Mouse (Mus musculus) limb, embryonic 15.5 days (tissue): ENCODE measurements around the gene Bcor. TPM values are rescaled to one million over a fixed set of nuclear protein-coding genes. Genes with fewer than 3 reads are reported as not detected.

Source experiments
- ATAC-seq: fragments of 200-750 bp; cut with Nextera tagmentation; 2 replicates; pipeline ENCODE4 v1.8.0; 2017; ENCODE audit warnings: low read depth, moderate TSS enrichment; ENCODE audit not compliant: insufficient number of reproducible peaks, low FRiP score, low TSS enrichment
- H3K27ac ChIP-seq: fragments of 300-500 bp; sonication (generic); 2 replicates; pipeline ENCODE4 v1.5.1; 2015; ENCODE audit warnings: moderate library complexity, mild to moderate bottlenecking, inconsistent platforms
- H3K27me3 ChIP-seq: fragments of 300-500 bp; sonication (generic); 2 replicates; pipeline ENCODE4 v1.6.1; 2015; ENCODE audit warnings: inconsistent platforms
- H3K36me3 ChIP-seq: fragments of 300-500 bp; sonication (generic); 2 replicates; pipeline ENCODE4 v1.6.1; 2015; ENCODE audit warnings: inconsistent platforms
- H3K4me1 ChIP-seq: fragments of 300-500 bp; sonication (generic); 2 replicates; pipeline ENCODE4 v1.6.1; 2015; ENCODE audit warnings: inconsistent platforms
- H3K4me2 ChIP-seq: fragments of 300-500 bp; sonication (generic); 2 replicates; pipeline ENCODE4 v1.6.1; 2015; ENCODE audit warnings: mild to moderate bottlenecking, inconsistent platforms
- H3K4me3 ChIP-seq: fragments of 300-500 bp; sonication (generic); 2 replicates; pipeline ENCODE4 v1.5.1; 2015; ENCODE audit warnings: mild to moderate bottlenecking, inconsistent platforms
- H3K9ac ChIP-seq: fragments of 300-500 bp; sonication (generic); 2 replicates; pipeline ENCODE4 v1.6.1; 2015; ENCODE audit warnings: inconsistent platforms
- H3K9me3 ChIP-seq: fragments of 300-500 bp; sonication (generic); 2 replicates; pipeline ENCODE4 v1.6.1; 2016; ENCODE audit warnings: inconsistent platforms
- WGBS: fragments of 180-500 bp; shearing (Covaris S2); methylation state at CpG from one replicate; pipeline ENCODE4 v1.1.7; 2015; 5-methylcytosine and 5-hydroxymethylcytosine counted together
- polyA plus RNA-seq: library from polyadenylated mRNA; unstranded; fragments of >200 nt; fragmentation: Nextera tagmentation; extraction: Ambion mirVana; gene quantifications from 2 replicates; pipeline ENCODE4 v1.2.1, GENCODE M21; 2015

Gene Bcor
- polyA plus RNA-seq, 1 experiment from 2014 or later = 12.8 TPM

DNA sequence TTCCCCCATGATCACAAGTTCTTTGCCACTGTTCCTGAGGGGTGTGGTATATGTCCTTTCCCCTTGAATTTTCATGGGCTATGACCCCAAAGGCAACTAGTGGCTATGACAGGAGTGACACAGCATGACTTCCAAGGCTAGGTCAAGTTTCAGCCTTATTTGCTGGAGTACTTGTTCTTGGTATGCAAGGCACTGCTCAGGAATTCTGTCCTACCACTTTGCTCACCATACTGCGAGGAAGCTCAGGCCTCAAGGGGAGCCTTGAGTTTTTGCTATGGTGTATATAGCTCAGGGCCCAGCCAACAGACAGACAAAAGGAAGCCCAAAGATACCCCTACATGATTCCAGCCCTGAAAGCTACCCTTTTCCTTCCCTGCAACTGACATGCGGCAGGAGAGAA, 13.9 kb downstream of the Bcor start:
- no peak for ATAC-seq
- no peaks in the 10 kb centered on the region for H3K9me3 ChIP-seq
- H3K27me3 ChIP-seq = peaks cover 20% of the 10 kb centered on the region
- H3K36me3 ChIP-seq = no peaks in the 10 kb centered on the region
- peaks cover 11% of the 10 kb centered on the region; the same call in 1 of the 2 replicates for H3K4me1 ChIP-seq
- no peak overlapping the region for H3K9ac ChIP-seq
- H3K4me3 ChIP-seq = no peak overlapping the region
- H3K27ac ChIP-seq = no peak overlapping the region
- WGBS = 65% methylated on average over 2 of the region's 2 CpGs
- no peak overlapping the region for H3K4me2 ChIP-seq

DNA sequence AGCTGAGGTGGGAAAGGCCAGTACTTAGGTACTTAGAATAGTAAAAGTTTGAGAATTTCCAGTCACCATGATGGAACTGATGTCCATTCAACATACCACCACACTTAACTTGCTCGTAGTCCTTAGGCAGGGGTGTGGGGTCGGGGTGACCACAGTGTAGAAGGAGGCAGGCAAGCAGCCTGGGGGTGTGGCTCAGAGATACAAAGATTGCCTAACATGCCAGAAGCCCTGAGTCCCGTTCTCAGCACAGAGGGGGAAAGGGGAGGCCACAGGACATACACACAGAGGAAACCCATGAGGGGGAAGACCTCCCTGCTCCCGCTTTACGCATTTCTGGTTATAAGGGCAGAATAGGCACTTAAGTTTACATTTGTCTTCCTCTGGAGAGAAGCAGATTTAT, 17.3 kb downstream of the Bcor start:
- ATAC-seq = no peak
- H3K36me3 ChIP-seq = no peaks in the 10 kb centered on the region
- peaks cover 13% of the 10 kb centered on the region for H3K4me1 ChIP-seq
- WGBS = 61% methylated on average over 5 of the region's 5 CpGs
- H3K4me3 ChIP-seq = no peak overlapping the region
- no peak overlapping the region for H3K4me2 ChIP-seq
- no peaks in the 10 kb centered on the region for H3K9me3 ChIP-seq
- peaks cover 30% of the 10 kb centered on the region for H3K27me3 ChIP-seq
- no peak overlapping the region for H3K9ac ChIP-seq
- H3K27ac ChIP-seq = no peak overlapping the region

DNA sequence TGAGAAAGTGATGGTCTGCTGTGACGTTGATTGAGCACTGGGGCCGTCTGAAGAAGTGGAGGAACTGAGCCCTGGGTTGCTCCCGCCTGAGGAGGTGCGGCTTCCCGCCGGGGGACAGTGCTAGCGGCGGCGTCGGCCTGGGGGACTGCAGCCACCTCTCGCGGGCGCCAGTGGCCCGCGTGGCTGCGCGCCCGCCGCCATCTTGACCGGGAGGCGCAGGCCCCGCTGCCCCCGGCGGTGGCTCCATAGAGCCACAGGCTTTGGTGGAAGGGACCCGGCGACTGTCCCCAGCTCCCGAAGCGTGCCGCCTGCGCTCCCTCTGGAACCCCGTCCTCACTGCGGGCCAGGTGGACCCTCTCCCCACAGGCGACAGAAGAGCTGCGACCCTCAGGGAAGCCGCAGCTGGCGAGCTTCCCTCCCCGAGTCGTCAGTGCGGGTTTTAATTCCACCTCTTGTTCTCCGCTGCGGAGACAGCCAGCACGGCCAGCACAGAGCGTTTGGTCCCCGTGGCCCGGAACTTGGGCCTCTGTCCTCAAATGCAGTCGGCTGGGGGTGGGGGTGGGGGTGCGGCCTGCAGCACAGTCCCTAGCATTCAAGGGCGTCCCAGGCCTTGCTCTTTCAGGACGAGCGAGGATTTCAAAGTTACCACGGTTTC, 19.9 kb downstream of the Bcor start:
- 7% methylated on average over 51 of the region's 51 CpGs for WGBS
- peaks cover 42% of the 10 kb centered on the region for H3K27me3 ChIP-seq

DNA sequence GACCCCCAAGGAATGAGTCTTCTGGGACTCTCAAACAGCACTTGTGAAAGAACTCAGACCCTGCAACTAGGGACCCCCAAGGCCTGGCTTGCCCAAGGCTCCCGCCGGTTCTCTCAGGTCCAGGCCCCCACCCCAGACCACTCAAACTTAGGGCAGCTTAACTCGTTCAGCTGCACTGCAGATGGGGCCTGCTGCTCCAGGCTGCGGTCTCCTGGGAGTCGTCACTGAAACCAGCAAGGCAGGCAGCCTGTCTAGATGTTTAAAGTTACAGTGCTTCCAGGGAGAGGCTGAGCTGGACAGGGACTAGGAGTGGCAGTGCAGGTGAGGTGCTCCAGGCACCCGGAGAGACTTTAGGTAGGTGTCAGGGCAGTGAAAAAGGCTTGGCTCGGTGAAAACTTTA, 21.9 kb downstream of the Bcor start:
- Histone ChIP-seq H3K4me1 (peaks cover 50% of the 10 kb centered on the region), H3K4me2 (no peak overlapping the region), H3K9ac (no peak overlapping the region), H3K4me3 (no peak overlapping the region), H3K27ac (no peak overlapping the region), H3K9me3 (no peaks in the 10 kb centered on the region), H3K27me3 (peaks cover 59% of the 10 kb centered on the region), H3K36me3 (no peaks in the 10 kb centered on the region)
- ATAC-seq = no peak
- 21% methylated on average over 7 of the region's 7 CpGs for WGBS

More for the DNA sequence above, 19.9 kb downstream of the Bcor start:
- H3K4me2 ChIP-seq = peak overlapping the region; percentile 52
- H3K9me3 ChIP-seq = no peaks in the 10 kb centered on the region
- 0 out of 2 replicates have a peak overlapping the region, but pooled peaks have one; percentile 17 for H3K9ac ChIP-seq
- H3K4me1 ChIP-seq = peaks cover 30% of the 10 kb centered on the region
- H3K27ac ChIP-seq = no peak overlapping the region
- ATAC-seq = no peak
- peak overlapping the region; percentile 28 for H3K4me3 ChIP-seq
- H3K36me3 ChIP-seq = no peaks in the 10 kb centered on the region

DNA sequence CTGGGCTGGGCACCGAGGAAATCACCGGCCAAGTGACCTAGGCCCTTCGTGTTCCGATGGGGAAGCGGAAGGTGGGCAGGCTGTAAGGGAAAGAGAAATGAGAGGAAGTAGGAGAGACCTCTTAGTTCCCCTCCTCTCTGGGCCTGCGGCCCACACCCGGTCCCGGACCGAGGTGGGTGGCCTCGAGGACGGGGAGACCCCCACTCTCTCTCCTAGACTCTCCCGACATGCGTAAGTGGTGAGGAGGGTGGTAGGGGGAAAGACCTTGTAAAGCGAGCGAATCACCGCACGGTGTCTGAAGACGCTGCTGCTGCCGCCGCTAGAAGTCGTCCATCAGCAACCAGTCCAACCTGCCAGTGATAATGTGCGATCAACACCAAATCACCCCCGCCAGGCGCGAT, 23.0 kb downstream of the Bcor start:
- Histone ChIP-seq H3K27ac (0 out of 2 replicates have a peak overlapping the region, but pooled peaks have one; percentile 29), H3K9ac (no peak overlapping the region), H3K27me3 (peaks cover 66% of the 10 kb centered on the region), H3K36me3 (no peaks in the 10 kb centered on the region), H3K4me3 (peak overlapping the region; percentile 41), H3K4me1 (peaks cover 53% of the 10 kb centered on the region), H3K4me2 (peak overlapping the region; percentile 76), H3K9me3 (no peaks in the 10 kb centered on the region)
- no peak for ATAC-seq
- 8% methylated on average over 24 of the region's 25 CpGs for WGBS

DNA sequence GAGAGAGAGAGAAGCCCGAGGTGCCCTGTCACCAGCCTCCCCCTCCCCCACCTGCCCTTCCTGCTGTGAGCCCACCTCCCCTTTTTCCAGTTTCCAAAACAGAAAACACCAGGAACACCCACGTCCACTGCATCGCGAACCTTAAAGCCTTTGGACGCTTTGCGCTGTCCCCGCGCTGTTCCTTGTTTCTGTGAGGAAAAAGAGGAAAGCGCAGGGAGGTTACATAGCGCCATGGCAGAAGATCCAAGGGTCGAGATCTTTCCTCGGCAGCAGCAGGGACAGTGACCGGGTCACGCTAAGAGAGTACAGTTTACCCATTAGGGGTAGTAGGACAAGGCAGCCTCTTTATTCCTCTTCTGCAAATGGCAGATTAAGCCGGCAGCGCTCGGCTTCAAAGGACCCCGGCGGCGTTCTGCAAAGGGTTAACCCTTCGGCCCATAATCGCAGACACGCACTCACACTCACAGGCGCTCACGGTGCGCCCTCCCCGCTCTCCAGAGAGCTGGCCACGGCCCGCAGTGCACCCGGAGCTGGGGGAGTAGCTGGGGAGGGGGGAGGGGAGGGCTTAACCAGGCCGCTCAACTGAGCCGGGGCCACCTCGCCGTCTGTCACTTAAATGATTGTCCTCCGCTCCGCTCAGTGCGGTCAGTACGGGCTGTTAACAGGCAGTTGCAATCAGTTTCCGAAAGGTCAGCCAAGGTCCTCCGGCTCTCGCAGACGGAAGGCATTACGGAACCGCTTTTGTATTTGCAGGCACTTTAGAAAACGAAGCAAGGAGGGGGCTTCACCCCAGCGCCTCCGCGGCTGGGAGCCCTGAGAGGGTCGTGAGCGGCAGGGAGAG, 23.7 kb downstream of the Bcor start:
- Histone ChIP-seq H3K36me3 (no peaks in the 10 kb centered on the region), H3K4me3 (peak overlapping the region; percentile 41), H3K9ac (0 out of 2 replicates have a peak overlapping the region, but pooled peaks have one; percentile 7), H3K27me3 (peaks cover 69% of the 10 kb centered on the region), H3K4me1 (peaks cover 53% of the 10 kb centered on the region), H3K9me3 (no peaks in the 10 kb centered on the region), H3K4me2 (peak overlapping the region; percentile 76), H3K27ac (peak overlapping the region; percentile 29; the same call in 1 of the 2 replicates)
- 2% methylated on average over 50 of the region's 50 CpGs for WGBS
- ATAC-seq = no peak

DNA sequence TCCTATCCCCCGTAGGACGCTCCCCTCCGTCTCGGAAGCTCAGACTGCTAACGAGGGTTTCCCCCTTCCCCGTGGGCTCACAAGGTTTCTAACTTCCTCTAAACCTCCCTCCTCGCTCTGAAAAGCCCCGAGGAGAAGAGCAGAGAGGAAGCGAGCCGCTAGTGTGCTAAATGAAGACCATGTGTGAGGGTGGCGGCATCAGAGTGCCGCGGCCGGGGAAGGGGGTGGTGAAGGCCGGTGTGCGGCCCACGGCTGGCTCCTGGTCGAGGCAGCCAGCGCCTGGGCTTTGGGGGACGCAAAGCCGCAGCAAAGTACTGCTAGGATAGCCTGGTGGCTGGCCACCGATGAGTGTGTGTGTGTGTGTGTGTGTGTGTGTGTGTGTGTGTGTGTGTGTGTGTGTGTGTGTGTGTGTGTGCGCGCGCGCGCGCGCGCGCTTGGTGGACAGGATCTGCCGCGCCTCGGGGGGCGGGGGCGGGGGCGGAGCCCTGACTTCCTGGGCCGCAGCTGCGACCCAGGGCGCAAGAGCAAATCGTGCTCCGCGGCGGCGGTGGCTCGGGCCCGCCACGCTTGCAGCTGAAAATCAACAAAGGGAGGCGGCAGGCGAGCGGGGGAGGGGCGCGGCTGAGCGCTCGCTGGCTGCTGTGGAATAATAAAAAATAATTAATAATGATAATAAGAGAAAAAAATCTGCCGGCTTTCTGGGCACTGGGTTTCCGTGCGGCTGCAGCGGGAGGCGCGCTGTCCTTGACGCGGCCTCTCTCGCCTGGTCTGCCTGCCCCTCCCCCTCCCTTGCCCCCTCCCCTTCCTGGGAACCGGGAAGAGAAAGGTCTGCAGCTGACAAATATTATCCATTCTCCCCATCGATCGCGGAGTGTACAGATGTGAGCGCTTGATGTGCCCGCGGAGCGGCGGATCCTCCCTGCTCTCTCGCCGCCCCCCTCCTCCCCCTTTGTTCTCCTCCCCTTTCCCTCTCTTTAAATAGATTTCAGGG, 24.7 kb downstream of the Bcor start:
- ATAC-seq = peak; percentile 30; the same call in 1 of the 2 replicates
- Histone ChIP-seq H3K4me3 (peak overlapping the region; percentile 41), H3K4me2 (peak overlapping the region; percentile 76), H3K9ac (peak overlapping the region; percentile 33; the same call in 1 of the 2 replicates), H3K27ac (peak overlapping the region; percentile 83), H3K9me3 (no peaks in the 10 kb centered on the region), H3K36me3 (no peaks in the 10 kb centered on the region), H3K27me3 (peaks cover 78% of the 10 kb centered on the region), H3K4me1 (peaks cover 51% of the 10 kb centered on the region)
- WGBS = 2% methylated on average over 58 of the region's 75 CpGs

DNA sequence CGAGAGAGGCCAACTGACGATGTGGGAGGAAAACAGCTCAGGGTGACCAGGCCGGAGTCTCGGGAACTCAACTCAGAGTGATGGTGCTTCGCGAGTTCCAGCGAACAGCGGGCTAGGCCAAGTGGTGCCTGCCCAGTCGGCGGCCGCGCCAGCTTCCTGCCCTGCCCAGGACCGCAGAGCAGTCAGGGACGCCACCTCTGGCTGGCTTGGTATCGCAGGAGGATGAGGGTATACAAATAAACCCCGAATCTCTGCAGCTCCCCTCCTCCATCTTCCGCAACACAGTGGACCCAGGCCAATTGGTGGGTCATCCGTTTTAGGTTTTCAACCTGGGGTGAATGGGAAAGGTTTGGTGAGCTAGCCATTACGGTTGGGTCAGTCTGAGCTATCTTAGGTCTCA, 25.6 kb downstream of the Bcor start:
- Histone ChIP-seq H3K9ac (no peak overlapping the region), H3K27ac (0 out of 2 replicates have a peak overlapping the region, but pooled peaks have one; percentile 83), H3K4me3 (peak overlapping the region; percentile 41; the same call in 1 of the 2 replicates), H3K4me2 (peak overlapping the region; percentile 76), H3K27me3 (peaks cover 78% of the 10 kb centered on the region), H3K4me1 (peaks cover 52% of the 10 kb centered on the region), H3K36me3 (no peaks in the 10 kb centered on the region), H3K9me3 (no peaks in the 10 kb centered on the region)
- WGBS = 7% methylated on average over 19 of the region's 19 CpGs
- no peak for ATAC-seq

DNA sequence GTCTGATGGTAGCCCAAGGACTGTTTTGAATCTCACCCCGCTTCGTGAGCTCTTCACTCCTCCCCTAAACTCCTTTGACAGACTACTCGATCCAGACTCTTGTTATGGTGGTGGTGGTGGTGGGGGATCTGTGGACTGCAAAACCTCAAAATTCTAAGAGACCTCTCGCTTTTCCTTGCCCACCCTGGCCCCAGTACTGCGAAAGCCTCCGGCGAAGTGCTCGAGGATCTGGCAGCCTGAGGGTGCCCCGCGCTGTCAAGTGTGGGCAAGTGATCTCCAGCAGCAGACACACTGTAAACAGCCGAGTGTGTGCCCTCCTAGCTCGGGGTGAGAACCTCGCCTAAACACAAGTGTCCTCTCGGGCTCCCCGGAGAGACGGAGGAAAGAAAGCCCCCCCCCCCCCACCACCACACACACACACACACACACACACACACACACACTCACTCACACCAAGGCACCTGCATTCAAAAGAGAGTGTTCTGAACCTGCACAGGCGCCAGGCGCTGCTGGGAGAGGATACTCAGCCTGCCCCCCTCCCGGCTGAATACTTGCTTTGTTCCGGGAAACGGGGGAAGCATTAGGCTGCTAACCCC, 26.2 kb downstream of the Bcor start:
- 4% methylated on average over 21 of the region's 21 CpGs for WGBS
- no peak for ATAC-seq

DNA sequence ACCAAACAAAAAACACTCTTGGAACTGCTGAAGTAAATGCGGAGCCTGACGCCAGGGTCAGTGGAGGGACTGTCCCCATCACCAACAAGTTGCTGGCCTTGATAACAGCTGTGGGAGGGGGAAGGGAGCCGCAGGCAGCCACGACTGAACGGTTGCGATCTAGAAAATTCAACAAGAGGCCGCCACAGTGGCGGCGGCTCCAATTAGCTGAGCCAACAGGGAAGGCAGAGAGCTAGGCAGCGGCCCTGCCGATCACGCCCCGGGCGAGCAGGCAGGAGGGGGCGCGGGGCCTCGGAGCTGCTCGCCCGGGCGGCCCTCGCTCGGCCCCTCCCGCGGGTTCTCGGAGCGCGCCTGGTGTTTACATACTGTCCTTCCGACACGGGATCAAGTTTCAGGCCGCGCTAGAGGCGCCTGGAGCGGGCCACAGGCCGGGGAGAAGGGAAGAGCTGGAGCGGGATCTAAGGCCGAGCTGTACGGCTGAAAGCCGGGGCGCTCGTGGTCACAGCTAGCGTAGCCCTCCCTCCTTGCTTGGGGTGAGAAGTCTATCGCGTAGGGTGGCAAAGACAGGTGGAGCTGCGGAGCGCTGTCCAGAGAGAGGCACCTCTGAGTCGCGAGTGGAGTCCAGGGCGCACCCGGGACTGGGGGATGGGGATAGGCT, 26.8 kb downstream of the Bcor start:
- Histone ChIP-seq H3K27me3 (peaks cover 80% of the 10 kb centered on the region), H3K9me3 (no peaks in the 10 kb centered on the region), H3K36me3 (no peaks in the 10 kb centered on the region), H3K9ac (0 out of 2 replicates have a peak overlapping the region, but pooled peaks have one; percentile 17), H3K4me3 (peak overlapping the region; percentile 29), H3K4me2 (peak overlapping the region; percentile 76), H3K27ac (peak overlapping the region; percentile 61), H3K4me1 (peaks cover 59% of the 10 kb centered on the region)
- peak; percentile 37; the same call in 1 of the 2 replicates for ATAC-seq
- 4% methylated on average over 47 of the region's 49 CpGs for WGBS

More for the DNA sequence above, 26.2 kb downstream of the Bcor start:
- no peaks in the 10 kb centered on the region for H3K9me3 ChIP-seq
- no peaks in the 10 kb centered on the region for H3K36me3 ChIP-seq
- no peak overlapping the region for H3K9ac ChIP-seq
- peak overlapping the region; percentile 61 for H3K27ac ChIP-seq
- H3K4me2 ChIP-seq = peak overlapping the region; percentile 76
- H3K27me3 ChIP-seq = peaks cover 80% of the 10 kb centered on the region
- peaks cover 58% of the 10 kb centered on the region for H3K4me1 ChIP-seq
- peak overlapping the region; percentile 41 for H3K4me3 ChIP-seq
